Mouse (Mus musculus) myocyte (in vitro differentiated cells): ENCODE measurements at regions not wholly inside any gene's neighbourhood (a gene's known extent, or its start where the extent isn't known, plus 50 kb on each side); places are given as distances from the start of the nearest gene placed in this dataset.

Source experiments
- E2F4 ChIP-seq: IDR thresholded peaks from one replicate; pipeline ENCODE4 v1.6.1; 2011; ENCODE audit warnings: mild to moderate bottlenecking, control low read depth, moderate library complexity; ENCODE audit not compliant: insufficient read depth
- POLR2A ChIP-seq: IDR thresholded peaks from one replicate; pipeline ENCODE4 v1.6.1; 2011; ENCODE audit warnings: low read depth, mild to moderate bottlenecking, control low read depth, moderate library complexity; ENCODE audit not compliant: insufficient read length
- POLR2AphosphoS2 ChIP-seq: IDR thresholded peaks from one replicate; pipeline ENCODE4 v1.6.1; 2011; ENCODE audit warnings: low read depth, control low read depth; ENCODE audit not compliant: insufficient read length
- TCF12 ChIP-seq: IDR thresholded peaks from one replicate; pipeline ENCODE4 v1.6.1; 2011; ENCODE audit warnings: mild to moderate bottlenecking, control low read depth; ENCODE audit not compliant: poor library complexity, insufficient read depth, severe bottlenecking
- TCF3 ChIP-seq: IDR thresholded peaks from one replicate; pipeline ENCODE4 v1.6.1; 2011; ENCODE audit warnings: low read depth, control low read depth; ENCODE audit not compliant: insufficient read length

- no peak for TF ChIP-seq POLR2A
- TF ChIP-seq POLR2AphosphoS2 = no peak
- TF ChIP-seq TCF12 = no peak
- no peak for TF ChIP-seq TCF3
- no peak for TF ChIP-seq E2F4
Observed at GRCm38 (mm10) chr16:95860810-95861209, 129.9 kb downstream of the Psmg1 start.
